ENCODE assay signal across 28 mouse cellular contexts in the genomic region with DNA sequence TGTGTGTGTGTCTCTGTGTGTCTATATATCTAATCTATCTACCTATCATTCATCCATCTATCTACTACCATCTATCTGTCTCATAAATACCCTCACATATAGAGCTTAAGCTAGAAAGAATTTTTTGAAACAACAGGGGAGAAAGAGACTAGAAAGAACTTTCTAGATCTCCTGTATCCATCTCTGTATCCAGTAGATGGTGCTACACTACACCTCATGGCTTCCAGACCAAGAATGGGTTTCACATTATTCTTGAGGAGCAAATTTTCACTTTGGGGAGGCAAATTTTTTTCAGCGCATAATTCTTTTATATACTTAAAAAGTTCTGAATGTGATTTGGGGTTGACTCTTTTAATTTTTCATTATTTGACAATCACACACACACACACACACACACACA. TPM values are rescaled to one million over a fixed set of nuclear protein-coding genes. Genes with fewer than 3 reads are reported as not detected.
DNase-seq lines count a peak whose midpoint lies in the region; ATAC-seq and TF ChIP-seq lines count a peak whose summit lies in the region.
"Had no signal": no experiment of that assay in that cellular context is flagged by ENCODE, and none has a peak within 500 bp of the region (broad histone marks: within the 10 kb centered on the region; RNA-seq: fewer than 3 reads in every experiment).

No protein-coding gene starts in this region.

- TF ChIP-seq EP300 in lung, postnatal 0 days (IDR thresholded peaks at IDR 0.05), result no peak

- H3K27ac ChIP-seq in forebrain, postnatal 0 days (ENCODE audit: low read depth, low read length), result no peak overlapping the region
- H3K27ac ChIP-seq in forebrain, embryonic 10.5 days, result no peak overlapping the region
- H3K27ac ChIP-seq in kidney, postnatal 0 days, result no peak overlapping the region
- no peak overlapping the region for H3K27ac ChIP-seq in lung, postnatal 0 days (ENCODE audit: low read length)
- H3K27ac ChIP-seq: embryonic facial prominence, embryonic 13.5 days; forebrain, embryonic 15.5 days; heart, embryonic 13.5 days; hindbrain, embryonic 15.5 days; limb, embryonic 15.5 days had no signal

- H3K27me3 ChIP-seq in forebrain, postnatal 0 days (ENCODE audit: insufficient read depth, low read length), result no peaks in the 10 kb centered on the region
- no peaks in the 10 kb centered on the region for H3K27me3 ChIP-seq in forebrain, embryonic 10.5 days (ENCODE audit: poor library complexity, severe bottlenecking)
- H3K27me3 ChIP-seq in kidney, postnatal 0 days (ENCODE audit: insufficient read depth, low read length), result no peaks in the 10 kb centered on the region
- no peaks in the 10 kb centered on the region for H3K27me3 ChIP-seq in lung, postnatal 0 days (replicated peaks; ENCODE audit: insufficient read depth, low read length)
- H3K27me3 ChIP-seq: embryonic facial prominence, embryonic 13.5 days; forebrain, embryonic 15.5 days; heart, embryonic 13.5 days; hindbrain, embryonic 15.5 days; limb, embryonic 15.5 days had no signal

- H3K4me1 ChIP-seq in forebrain, postnatal 0 days (ENCODE audit: insufficient read depth), result no peaks in the 10 kb centered on the region
- no peaks in the 10 kb centered on the region for H3K4me1 ChIP-seq in forebrain, embryonic 10.5 days
- H3K4me1 ChIP-seq in kidney, postnatal 0 days (replicated peaks; ENCODE audit: insufficient read depth, low read length), result no peaks in the 10 kb centered on the region
- H3K4me1 ChIP-seq in lung, postnatal 0 days (ENCODE audit: insufficient read depth, low read depth, low read length), result no peaks in the 10 kb centered on the region
- H3K4me1 ChIP-seq: embryonic facial prominence, embryonic 13.5 days; forebrain, embryonic 15.5 days; heart, embryonic 13.5 days; hindbrain, embryonic 15.5 days; limb, embryonic 15.5 days had no signal

- H3K9ac ChIP-seq in forebrain, postnatal 0 days, result no peak overlapping the region
- no peak overlapping the region for H3K9ac ChIP-seq in kidney, postnatal 0 days (ENCODE audit: low read depth, low read length)
- H3K9ac ChIP-seq in lung, postnatal 0 days (replicated peaks; ENCODE audit: low read depth), result no peak overlapping the region
- H3K9ac ChIP-seq: embryonic facial prominence, embryonic 13.5 days; forebrain, embryonic 15.5 days; heart, embryonic 13.5 days; hindbrain, embryonic 15.5 days; limb, embryonic 15.5 days had no signal

- no peak for DNase-seq in forebrain, postnatal 0 days
- DNase-seq in forebrain, embryonic 10.5 days (ENCODE audit: extremely low spot score, low spot score), result no peak
- peak; percentile 4 for DNase-seq in kidney, postnatal 0 days (ENCODE audit: low spot score)
- DNase-seq in kidney, postnatal 10 days, result no peak
- peak; percentile 16 for DNase-seq in lung, postnatal 0 days (ENCODE audit: low spot score)
- no peak for DNase-seq in lung, postnatal 25 days (ENCODE audit: low spot score)
- DNase-seq in cerebellum, adult 9-10 months, result no peak
- DNase-seq: adrenal gland, adult 2 months; cerebellum, adult 9-11 months; heart, postnatal 4 days; kidney, adult 2 months; kidney, postnatal 25 days; lung, postnatal 4 days; retina, postnatal 1 day; thymus, postnatal 14 days had no signal

- no peak for ATAC-seq in forebrain, postnatal 0 days
- ATAC-seq in kidney, postnatal 0 days (replicated peaks; ENCODE audit: low FRiP score, low read depth), result no peak
- ATAC-seq in lung, postnatal 0 days, result no peak
- ATAC-seq: forebrain, embryonic 15.5 days had no signal

- H3K36me3 ChIP-seq in forebrain, postnatal 0 days (ENCODE audit: insufficient read depth), result no peaks in the 10 kb centered on the region
- H3K36me3 ChIP-seq in forebrain, embryonic 10.5 days (replicated peaks), result no peaks in the 10 kb centered on the region
- no peaks in the 10 kb centered on the region for H3K36me3 ChIP-seq in kidney, postnatal 0 days (ENCODE audit: insufficient read depth, low read length)
- no peaks in the 10 kb centered on the region for H3K36me3 ChIP-seq in lung, postnatal 0 days (ENCODE audit: insufficient read depth, low read length)
- H3K36me3 ChIP-seq: embryonic facial prominence, embryonic 13.5 days; forebrain, embryonic 15.5 days; heart, embryonic 13.5 days; hindbrain, embryonic 15.5 days; limb, embryonic 15.5 days had no signal

- no peak overlapping the region for H3K4me2 ChIP-seq in forebrain, postnatal 0 days (ENCODE audit: low read depth)
- no peak overlapping the region for H3K4me2 ChIP-seq in kidney, postnatal 0 days (ENCODE audit: low read length)
- no peak overlapping the region for H3K4me2 ChIP-seq in lung, postnatal 0 days (replicated peaks; ENCODE audit: low read depth, low read length)
- H3K4me2 ChIP-seq: embryonic facial prominence, embryonic 13.5 days; forebrain, embryonic 15.5 days; heart, embryonic 13.5 days; hindbrain, embryonic 15.5 days; limb, embryonic 15.5 days had no signal

- TF ChIP-seq CTCF in forebrain, postnatal 0 days (IDR thresholded peaks at IDR 0.05; ENCODE audit: low read depth), result peak; percentile 39
- TF ChIP-seq CTCF in kidney, postnatal 0 days (IDR thresholded peaks at IDR 0.05; ENCODE audit: low read depth), result peak; percentile 53
- TF ChIP-seq CTCF in lung, postnatal 0 days (IDR thresholded peaks at IDR 0.05), result peak; percentile 52

- WGBS in forebrain, postnatal 0 days, result 95% methylated on average over 1 of the region's 1 CpGs
- WGBS in forebrain, embryonic 10.5 days, result 87% methylated on average over 1 of the region's 1 CpGs
- WGBS in kidney, postnatal 0 days, result 91% methylated on average over 1 of the region's 1 CpGs
- WGBS in lung, postnatal 0 days, result 74% methylated on average over 1 of the region's 1 CpGs

- H3K9me3 ChIP-seq in forebrain, postnatal 0 days (ENCODE audit: low read length), result no peaks in the 10 kb centered on the region
- no peaks in the 10 kb centered on the region for H3K9me3 ChIP-seq in forebrain, embryonic 10.5 days
- H3K9me3 ChIP-seq in kidney, postnatal 0 days (replicated peaks; ENCODE audit: low read length), result no peaks in the 10 kb centered on the region
- H3K9me3 ChIP-seq in lung, postnatal 0 days (ENCODE audit: low read length), result no peaks in the 10 kb centered on the region
- H3K9me3 ChIP-seq: embryonic facial prominence, embryonic 13.5 days; forebrain, embryonic 15.5 days; heart, embryonic 13.5 days; hindbrain, embryonic 15.5 days; limb, embryonic 15.5 days had no signal

- no peak overlapping the region for H3K4me3 ChIP-seq in forebrain, postnatal 0 days (ENCODE audit: low read depth, low read length)
- no peak overlapping the region for H3K4me3 ChIP-seq in forebrain, embryonic 10.5 days
- no peak overlapping the region for H3K4me3 ChIP-seq in kidney, postnatal 0 days (replicated peaks; ENCODE audit: low read depth, low read length)
- H3K4me3 ChIP-seq in lung, postnatal 0 days (ENCODE audit: low read depth, low read length), result no peak overlapping the region
- H3K4me3 ChIP-seq: embryonic facial prominence, embryonic 13.5 days; forebrain, embryonic 15.5 days; heart, embryonic 13.5 days; hindbrain, embryonic 15.5 days; limb, embryonic 15.5 days had no signal

RNA-seq across cellular contexts. Expression of a gene that starts 5.2 kb away (rescaled TPM):
- total RNA-seq in forebrain, postnatal 0 days (2014; rRNA removed), result not detected in 2 replicates
- not detected in 2 replicates for polyA plus RNA-seq in forebrain, postnatal 0 days (2015; fragmentation: Nextera tagmentation; extraction: Ambion mirVana)
- polyA plus RNA-seq in forebrain, embryonic 10.5 days (2016; fragmentation: Nextera tagmentation; extraction: Ambion mirVana), result not detected in 2 replicates
- 0.04 and 0.05 TPM in 2 replicates for polyA plus RNA-seq in kidney, postnatal 0 days (2015; fragmentation: Nextera tagmentation; extraction: Ambion mirVana)
- polyA plus RNA-seq in lung, postnatal 0 days (2015; fragmentation: Nextera tagmentation; extraction: Ambion mirVana), result not detected in 2 replicates
- total RNA-seq: adrenal gland, adult 2 months; gastrocnemius, adult 18-20 months; granulocyte monocyte progenitor cell, adult 5-6 weeks; heart, postnatal 4 days; layer of hippocampus, postnatal 14 days; left cerebral cortex, postnatal 10 days had no signal
- polyA plus RNA-seq: adrenal gland, adult 2 months; forebrain, embryonic 15.5 days; heart, embryonic 13.5 days; kidney, adult 2 months; liver, embryonic 16.5 days; neural tube, embryonic 11.5 days; testis, adult 2 months had no signal

RNA-seq across cellular contexts. Expression of a gene that starts 41.1 kb away (rescaled TPM):
- total RNA-seq in forebrain, postnatal 0 days (2014; rRNA removed), result under 0.01 TPM in 1 of 2 replicates, not detected in the other
- not detected in 2 replicates for polyA plus RNA-seq in forebrain, postnatal 0 days (2015; fragmentation: Nextera tagmentation; extraction: Ambion mirVana)
- not detected in 2 replicates for polyA plus RNA-seq in forebrain, embryonic 10.5 days (2016; fragmentation: Nextera tagmentation; extraction: Ambion mirVana)
- 0.28 and 0.32 TPM in 2 replicates for polyA plus RNA-seq in kidney, postnatal 0 days (2015; fragmentation: Nextera tagmentation; extraction: Ambion mirVana)
- not detected in 2 replicates for polyA plus RNA-seq in lung, postnatal 0 days (2015; fragmentation: Nextera tagmentation; extraction: Ambion mirVana)
- total RNA-seq: adrenal gland, adult 2 months; gastrocnemius, adult 18-20 months; granulocyte monocyte progenitor cell, adult 5-6 weeks; heart, postnatal 4 days; layer of hippocampus, postnatal 14 days; left cerebral cortex, postnatal 10 days had no signal
- polyA plus RNA-seq: adrenal gland, adult 2 months; cortical plate, adult 2 months; embryonic facial prominence, embryonic 13.5 days; forebrain, embryonic 15.5 days; heart, embryonic 13.5 days; hindbrain, embryonic 15.5 days; kidney, adult 2 months; liver, embryonic 16.5 days; neural tube, embryonic 11.5 days had no signal

Comparison
In these comparisons a context has a peak if more than half of its experiments do, and no peak if none do; other contexts are left out.
1. DNase-seq: peak in kidney, postnatal 0 days (single experiment) and lung, postnatal 0 days (single experiment); none in forebrain, postnatal 0 days (single experiment), forebrain, embryonic 10.5 days (single experiment), kidney, postnatal 10 days (single experiment), lung, postnatal 25 days (single experiment) and cerebellum, adult 9-10 months (single experiment).
2. Peak in every context shown above with its lines, with median percentiles within 50 percentile points of each other: CTCF ChIP-seq.